Mouse (Mus musculus) neural tube, embryonic 14.5 days (tissue): ENCODE results near the gene Ugt1a2. TPM values are rescaled to one million over a fixed set of nuclear protein-coding genes. Genes with fewer than 3 reads are reported as not detected.

Experiments used
- ATAC-seq: fragments of 200-750 bp; cut with Nextera tagmentation; 2 replicates; pipeline ENCODE4 v1.8.0; 2017; ENCODE audit warnings: low read depth, mild to moderate bottlenecking, moderate TSS enrichment, moderate library complexity
- H3K27ac ChIP-seq: fragments of 300-500 bp; sonication (generic); 2 replicates; pipeline ENCODE4 v1.5.1; 2014; ENCODE audit warnings: low read depth, mild to moderate bottlenecking, control low read depth, low read length, moderate library complexity, mixed read lengths
- H3K27me3 ChIP-seq: fragments of 300-500 bp; sonication (generic); 2 replicates; pipeline ENCODE4 v1.6.1; 2014; ENCODE audit warnings: low read length; ENCODE audit not compliant: control insufficient read depth, insufficient read depth
- H3K36me3 ChIP-seq: fragments of 300-500 bp; sonication (generic); 2 replicates; pipeline ENCODE4 v1.6.1; 2014; ENCODE audit warnings: low read length, mixed read lengths; ENCODE audit not compliant: control insufficient read depth, insufficient read depth
- H3K4me1 ChIP-seq: fragments of 300-500 bp; sonication (generic); 2 replicates; pipeline ENCODE4 v1.6.1; 2014; ENCODE audit warnings: low read length; ENCODE audit not compliant: control insufficient read depth, insufficient read depth
- H3K4me2 ChIP-seq: fragments of 300-500 bp; sonication (generic); 2 replicates; pipeline ENCODE4 v1.6.1; 2014; ENCODE audit warnings: mild to moderate bottlenecking, low read depth, low read length, control low read depth
- H3K4me3 ChIP-seq: fragments of 300-500 bp; sonication (generic); 2 replicates; pipeline ENCODE4 v1.5.1; 2014; ENCODE audit warnings: low read depth, low read length, control low read depth, mixed read lengths
- H3K9ac ChIP-seq: fragments of 300-500 bp; sonication (generic); replicated peaks from 2 replicates; pipeline ENCODE4 v1.6.1; 2014; ENCODE audit warnings: low read depth, mild to moderate bottlenecking, control low read depth, low read length, mixed read lengths
- H3K9me3 ChIP-seq: fragments of 300-500 bp; sonication (generic); 2 replicates; pipeline ENCODE4 v1.6.1; 2016; ENCODE audit warnings: low read length; ENCODE audit not compliant: control insufficient read depth
- WGBS: fragments of 180-500 bp; shearing (Covaris S2); extraction: QIAGEN DNeasy Blood & Tissue Kit; methylation state at CpG from one replicate; pipeline ENCODE4 v1.1.7; 2014; 5-methylcytosine and 5-hydroxymethylcytosine counted together
- polyA plus RNA-seq: library from polyadenylated mRNA; unstranded; fragments of >200 nt; fragmentation: Nextera tagmentation; extraction: Ambion mirVana; gene quantifications from 2 replicates; pipeline ENCODE4 v1.2.1, GENCODE M21; 2014

The Ugt1a2 gene
- polyA plus RNA-seq, 1 experiment from 2014 or later = 0.15 TPM

DNA sequence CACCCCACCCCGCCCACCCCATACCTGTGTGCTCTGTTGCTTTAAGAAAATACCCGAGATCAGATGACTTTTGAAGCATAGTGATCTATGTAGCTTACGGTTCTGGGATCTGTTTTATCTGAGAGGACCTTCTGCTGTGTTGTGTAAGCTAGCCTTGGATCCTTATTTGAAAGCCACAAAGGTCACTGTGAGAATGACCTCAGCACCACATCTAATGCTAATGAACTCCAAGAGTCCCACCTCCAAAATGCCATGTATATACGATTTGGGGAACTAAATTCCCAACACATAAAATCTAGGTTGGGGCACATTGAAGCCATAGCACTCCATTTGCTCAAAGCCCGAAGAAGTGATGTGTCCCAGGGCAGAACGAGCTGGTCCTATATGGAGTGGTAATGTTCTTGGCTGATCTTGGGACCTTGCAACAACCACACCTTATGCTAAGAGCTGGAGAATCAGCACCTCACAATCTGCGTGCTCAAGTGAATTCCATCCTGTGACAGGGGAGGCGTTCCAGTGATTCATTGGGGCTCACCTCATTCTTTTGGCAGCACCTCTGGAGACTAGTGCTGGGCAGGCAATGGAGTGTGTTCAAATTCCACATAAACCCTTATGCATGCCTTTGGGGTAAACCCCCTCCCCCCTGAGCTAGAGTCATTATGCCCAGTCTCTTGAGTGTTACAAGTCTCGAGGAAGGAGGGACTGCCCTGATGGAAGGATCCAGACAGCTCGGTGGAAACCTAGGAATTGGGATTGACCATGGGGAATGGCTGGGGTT, 56.7 kb downstream of the Ugt1a2 start:
- Histone ChIP-seq H3K36me3 (0 out of 2 replicates have a peak, but pooled peaks cover 9% of the 10 kb centered on the region), H3K9me3 (peaks cover 54% of the 10 kb centered on the region), H3K4me1 (no peaks in the 10 kb centered on the region), H3K9ac (no peak overlapping the region), H3K27ac (no peak overlapping the region), H3K4me3 (no peak overlapping the region), H3K27me3 (no peaks in the 10 kb centered on the region), H3K4me2 (no peak overlapping the region)
- ATAC-seq = no peak
- 81% methylated on average over 10 of the region's 10 CpGs for WGBS

DNA sequence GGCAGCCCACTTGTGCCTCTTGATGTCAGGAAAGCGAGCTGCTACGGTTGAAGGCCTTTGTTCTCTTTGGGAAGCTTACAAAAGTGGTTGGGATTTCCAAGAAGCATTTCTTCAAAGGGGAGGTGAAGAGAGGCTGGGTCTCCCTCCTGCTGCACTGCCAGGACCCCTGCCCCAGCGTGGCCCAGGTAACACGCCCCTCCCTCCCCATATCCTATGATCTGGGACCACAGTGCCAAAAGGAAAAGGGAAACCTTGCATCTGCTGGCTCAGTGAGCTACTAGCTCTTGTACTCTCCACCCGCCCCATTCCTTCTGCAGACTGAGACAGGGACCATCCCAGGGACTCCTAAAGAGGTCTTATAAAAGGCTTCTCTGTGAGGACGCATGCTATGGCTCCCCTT, 57.3 kb downstream of the Ugt1a2 start:
- H3K4me3 ChIP-seq = no peak overlapping the region
- H3K4me2 ChIP-seq = no peak overlapping the region
- peaks cover 48% of the 10 kb centered on the region for H3K9me3 ChIP-seq
- H3K27ac ChIP-seq = no peak overlapping the region
- ATAC-seq = no peak
- peaks cover 13% of the 10 kb centered on the region for H3K36me3 ChIP-seq
- 84% methylated on average over 6 of the region's 6 CpGs for WGBS
- no peaks in the 10 kb centered on the region for H3K4me1 ChIP-seq
- no peaks in the 10 kb centered on the region for H3K27me3 ChIP-seq
- no peak overlapping the region for H3K9ac ChIP-seq

DNA sequence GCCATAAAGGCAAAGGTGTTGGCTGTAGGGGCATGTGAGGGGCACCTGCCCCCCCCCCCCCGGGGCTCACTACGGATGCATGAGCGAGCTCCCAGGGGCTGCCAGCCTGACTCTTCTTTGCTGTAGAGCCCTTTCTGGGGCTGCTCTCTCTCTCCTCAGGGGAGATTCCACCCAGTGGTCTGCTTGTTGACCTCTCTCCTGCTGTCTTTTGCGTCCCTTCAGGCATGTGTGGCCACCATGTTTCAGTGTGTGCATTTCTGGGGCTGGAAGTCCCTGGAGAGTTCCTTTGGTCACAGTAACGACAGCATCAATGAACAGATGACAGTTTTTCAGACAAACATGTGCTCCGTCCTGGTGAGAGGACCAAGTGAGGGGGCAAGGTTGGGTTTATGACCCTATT, 58.0 kb downstream of the Ugt1a2 start:
- no peak overlapping the region for H3K9ac ChIP-seq
- H3K36me3 ChIP-seq = peaks cover 20% of the 10 kb centered on the region
- H3K27me3 ChIP-seq = no peaks in the 10 kb centered on the region
- no peak overlapping the region for H3K27ac ChIP-seq
- 69% methylated on average over 6 of the region's 6 CpGs for WGBS
- peaks cover 45% of the 10 kb centered on the region for H3K9me3 ChIP-seq
- ATAC-seq = no peak
- no peaks in the 10 kb centered on the region for H3K4me1 ChIP-seq
- H3K4me3 ChIP-seq = no peak overlapping the region
- H3K4me2 ChIP-seq = no peak overlapping the region

DNA sequence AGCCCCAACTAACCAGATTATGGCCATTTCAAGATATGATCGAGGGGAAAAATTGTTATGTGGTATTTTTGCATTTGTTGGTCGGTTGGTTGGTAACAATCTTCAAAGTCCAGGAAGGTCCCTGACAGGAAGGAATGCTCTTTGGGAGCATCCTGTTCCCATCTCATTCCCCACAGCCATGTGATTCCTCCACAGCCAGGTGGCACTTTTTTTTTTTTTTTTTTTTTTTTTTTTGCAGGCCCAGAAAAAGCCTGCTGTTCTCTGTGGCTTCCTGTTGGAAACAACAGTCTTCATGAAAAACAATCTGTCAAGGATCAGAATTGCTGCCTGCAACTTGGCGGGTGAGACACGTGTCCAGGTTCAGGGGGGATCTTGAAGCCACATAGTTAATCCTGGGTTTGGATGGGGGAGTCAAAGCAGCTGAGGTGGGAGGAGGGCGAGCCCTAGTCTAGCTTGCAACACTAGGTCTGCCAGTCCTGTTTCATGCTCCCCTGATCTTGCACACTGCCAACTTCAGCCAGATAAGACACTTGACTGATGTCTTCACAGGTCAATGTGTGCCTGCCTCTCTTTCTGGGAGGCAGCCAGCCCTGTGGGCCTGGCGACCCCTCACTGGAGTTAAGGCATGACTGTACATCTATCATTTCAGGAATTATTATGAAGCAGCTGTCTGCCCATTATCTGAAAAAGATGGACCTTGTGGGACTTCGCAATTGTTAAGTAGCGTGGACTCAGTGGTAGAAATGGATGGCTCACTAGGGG, 58.7 kb downstream of the Ugt1a2 start:
- peaks cover 40% of the 10 kb centered on the region for H3K9me3 ChIP-seq
- no peaks in the 10 kb centered on the region for H3K27me3 ChIP-seq
- no peak overlapping the region for H3K4me2 ChIP-seq
- H3K4me3 ChIP-seq = no peak overlapping the region
- ATAC-seq = peak; percentile 4; the same call in 1 of the 2 replicates
- H3K4me1 ChIP-seq = no peaks in the 10 kb centered on the region
- no peak overlapping the region for H3K27ac ChIP-seq
- peaks cover 27% of the 10 kb centered on the region for H3K36me3 ChIP-seq
- H3K9ac ChIP-seq = no peak overlapping the region
- WGBS = 77% methylated on average over 8 of the region's 8 CpGs

DNA sequence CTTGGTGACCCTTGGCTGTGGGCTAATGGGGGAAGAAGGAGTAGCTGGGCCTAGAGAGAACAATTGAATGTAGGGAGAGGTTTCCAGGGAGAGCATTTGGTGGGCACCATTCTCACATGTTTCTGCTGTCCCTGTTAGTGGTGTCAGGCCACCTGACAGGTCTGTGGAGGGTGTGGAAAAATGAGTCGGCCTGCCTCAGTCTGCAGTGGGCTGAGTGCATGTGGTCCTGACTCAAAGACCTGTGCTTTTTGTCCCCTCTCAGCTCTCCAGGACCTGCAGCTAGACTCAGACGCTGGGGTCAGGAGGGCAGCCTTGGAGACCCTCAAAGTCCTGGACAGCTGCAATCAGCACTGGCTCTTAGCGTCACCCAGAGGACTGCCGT, 59.2 kb downstream of the Ugt1a2 start:
- no peak overlapping the region for H3K9ac ChIP-seq
- H3K4me2 ChIP-seq = no peak overlapping the region
- no peak overlapping the region for H3K4me3 ChIP-seq
- H3K4me1 ChIP-seq = no peaks in the 10 kb centered on the region
- no peaks in the 10 kb centered on the region for H3K27me3 ChIP-seq
- H3K36me3 ChIP-seq = peaks cover 33% of the 10 kb centered on the region
- 79% methylated on average over 4 of the region's 4 CpGs for WGBS
- peaks cover 36% of the 10 kb centered on the region for H3K9me3 ChIP-seq
- ATAC-seq = peak; percentile 2; the same call in 1 of the 2 replicates
- H3K27ac ChIP-seq = no peak overlapping the region

DNA sequence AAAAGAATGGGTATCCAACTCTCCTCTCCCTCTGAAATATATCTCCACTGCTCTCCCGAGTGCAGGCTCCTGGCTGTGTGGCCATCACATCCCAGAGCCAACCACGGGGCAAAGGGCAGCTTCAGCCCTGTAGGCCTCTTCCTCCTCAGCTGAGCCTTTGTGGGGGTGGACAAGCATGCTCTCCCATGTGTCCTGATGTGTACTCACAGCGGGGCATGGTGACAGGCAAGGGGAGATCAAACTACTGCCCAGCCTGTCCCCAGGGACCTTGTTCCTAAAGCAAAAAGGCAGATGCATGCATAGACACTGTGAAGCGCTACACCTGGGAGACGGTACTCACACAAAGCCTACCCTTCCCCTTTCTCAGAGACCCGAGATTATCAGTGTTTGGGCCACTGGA, 59.7 kb downstream of the Ugt1a2 start:
- Histone ChIP-seq H3K27ac (no peak overlapping the region), H3K27me3 (no peaks in the 10 kb centered on the region), H3K4me1 (no peaks in the 10 kb centered on the region), H3K9ac (no peak overlapping the region), H3K4me3 (no peak overlapping the region), H3K9me3 (peaks cover 31% of the 10 kb centered on the region), H3K4me2 (no peak overlapping the region), H3K36me3 (peaks cover 38% of the 10 kb centered on the region)
- peak; percentile 9 for ATAC-seq
- WGBS = 77% methylated on average over 6 of the region's 6 CpGs

DNA sequence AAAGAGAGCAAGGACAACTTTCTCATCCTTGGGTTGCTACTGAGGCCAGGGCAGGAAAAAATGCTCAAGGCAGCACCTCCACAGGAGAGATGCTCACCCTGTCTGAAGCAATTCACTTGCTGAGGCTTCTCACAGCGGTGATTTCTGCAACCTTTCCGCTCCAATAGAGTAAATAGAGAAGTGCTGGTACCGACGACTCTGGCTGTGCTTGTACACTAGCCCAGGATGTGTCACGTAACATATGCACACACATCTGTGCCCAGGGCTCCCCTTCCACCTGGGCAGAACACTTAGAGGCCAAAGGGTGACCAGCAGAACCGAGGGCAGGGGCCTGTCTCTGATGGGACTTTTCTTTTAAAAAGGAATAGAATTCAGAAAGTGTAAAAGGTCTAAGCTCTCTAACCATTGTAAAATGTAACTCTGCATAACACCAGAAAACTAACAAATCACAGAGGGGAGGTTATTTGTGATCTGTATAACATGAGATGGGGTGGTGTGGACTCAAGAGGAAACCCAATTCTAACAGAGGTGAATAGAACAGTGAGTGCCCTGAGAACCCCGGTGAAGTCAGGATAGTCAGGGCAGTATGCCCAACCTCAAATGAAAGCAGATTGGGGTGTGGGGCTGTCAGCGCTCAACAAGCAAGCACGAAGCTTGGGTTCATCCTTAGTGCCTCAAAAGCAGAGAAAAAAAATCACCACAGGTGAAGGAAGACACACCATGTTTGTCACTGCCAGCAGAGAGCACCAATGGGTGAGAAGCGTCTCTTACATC, 60.4 kb downstream of the Ugt1a2 start:
- Histone ChIP-seq H3K27ac (no peak overlapping the region), H3K36me3 (peaks cover 45% of the 10 kb centered on the region), H3K27me3 (no peaks in the 10 kb centered on the region), H3K4me2 (no peak overlapping the region), H3K9me3 (peaks cover 24% of the 10 kb centered on the region), H3K4me1 (no peaks in the 10 kb centered on the region), H3K9ac (no peak overlapping the region), H3K4me3 (no peak overlapping the region)
- no peak for ATAC-seq
- WGBS = 86% methylated on average over 10 of the region's 10 CpGs

DNA sequence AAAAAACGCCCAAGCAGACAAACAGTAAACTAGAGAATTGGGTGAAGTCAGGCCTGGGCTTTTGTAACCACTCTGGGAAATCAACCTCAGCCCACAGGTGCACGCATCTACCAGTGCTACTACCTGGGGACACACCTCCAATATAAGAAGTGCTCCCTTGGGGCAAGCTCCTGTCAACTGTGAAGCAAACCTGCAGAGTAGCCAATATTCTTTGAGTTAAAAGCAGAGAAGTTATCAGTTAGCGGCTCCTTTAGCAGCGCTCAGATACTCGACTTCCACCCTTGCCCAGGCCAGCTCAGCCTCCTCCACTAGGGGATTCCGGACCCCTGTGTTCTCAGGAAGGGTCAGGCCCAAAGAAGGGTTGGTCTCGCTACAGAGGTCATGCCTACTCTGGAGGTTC, 61.3 kb downstream of the Ugt1a2 start:
- peaks cover 54% of the 10 kb centered on the region for H3K36me3 ChIP-seq
- no peak overlapping the region for H3K4me3 ChIP-seq
- no peaks in the 10 kb centered on the region for H3K27me3 ChIP-seq
- H3K4me2 ChIP-seq = no peak overlapping the region
- H3K9ac ChIP-seq = no peak overlapping the region
- no peak for ATAC-seq
- H3K9me3 ChIP-seq = peaks cover 17% of the 10 kb centered on the region
- H3K4me1 ChIP-seq = no peaks in the 10 kb centered on the region
- WGBS = 85% methylated on average over 7 of the region's 7 CpGs
- no peak overlapping the region for H3K27ac ChIP-seq
